Mouse (Mus musculus): ENCODE measurements around the gene Iqgap2.

DNA sequence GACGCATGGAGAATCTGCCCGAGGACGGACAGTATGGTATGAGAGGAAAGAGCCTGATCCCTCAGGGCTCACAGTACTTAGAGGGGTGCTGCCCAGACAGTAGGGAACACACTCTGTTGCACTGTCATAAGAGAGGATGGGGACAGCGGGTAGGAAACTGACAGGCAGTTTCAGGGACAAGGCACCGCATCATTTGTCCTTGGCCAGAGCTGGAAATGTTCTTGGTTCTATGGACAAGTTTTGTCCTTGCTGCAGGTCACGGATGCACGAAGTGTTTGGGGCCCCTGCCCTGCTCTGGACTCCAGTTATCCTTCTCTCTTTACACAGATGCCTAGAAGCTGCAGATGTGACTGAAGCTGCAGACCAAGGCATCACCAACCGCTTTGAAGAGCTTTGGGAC lies 284.7 kb downstream of the Iqgap2 start:
- TF ChIP-seq CTCF (IDR thresholded peaks at IDR 0.05; ENCODE audit: insufficient read depth, low read length) (no peak), POLR2A (IDR thresholded peaks at IDR 0.05; ENCODE audit: borderline replicate concordance, extremely low read depth, low read depth, low read length) (no peak)
